Mouse (Mus musculus) ZHBTc4 (cell line): Measurements from ENCODE around the gene Fam169a.

Source experiments
- DNase-seq: peaks from one replicate; pipeline ENCODE4 v3.0.0-alpha.2; 2011; ENCODE audit warnings: low read depth, low spot score

Gene Fam169a

GRCm38 (mm10) chr13:97180113-97180828 lies 113.2 kb downstream of the Fam169a start:
- no peak for DNase-seq
